Mouse (Mus musculus) heart, embryonic 11.5 days (tissue): ENCODE data around the gene Akr1e1. TPM values are rescaled to one million over a fixed set of nuclear protein-coding genes. Genes with fewer than 3 reads are reported as not detected.

Source experiments
- ATAC-seq: fragments of 200-750 bp; cut with Nextera tagmentation; replicated peaks from 2 replicates; pipeline ENCODE4 v1.8.0; 2017; ENCODE audit warnings: moderate library complexity; ENCODE audit not compliant: insufficient number of reproducible peaks, low FRiP score, low TSS enrichment
- H3K27ac ChIP-seq: fragments of 300-500 bp; sonication (generic); 2 replicates; pipeline ENCODE4 v1.5.1; 2014; ENCODE audit warnings: mild to moderate bottlenecking, low read depth, low read length
- H3K27me3 ChIP-seq: fragments of 300-500 bp; sonication (generic); 2 replicates; pipeline ENCODE4 v1.6.1; 2014; ENCODE audit warnings: mild to moderate bottlenecking, low read length, mixed read lengths; ENCODE audit not compliant: control insufficient read depth, insufficient read depth
- H3K36me3 ChIP-seq: fragments of 300-500 bp; sonication (generic); 2 replicates; pipeline ENCODE4 v1.6.1; 2014; ENCODE audit warnings: mild to moderate bottlenecking, low read length, moderate library complexity, mixed read lengths; ENCODE audit not compliant: control insufficient read depth, insufficient read depth
- H3K4me1 ChIP-seq: fragments of 300-500 bp; sonication (generic); 2 replicates; pipeline ENCODE4 v1.6.1; 2014; ENCODE audit warnings: low read length; ENCODE audit not compliant: control insufficient read depth, insufficient read depth
- H3K4me2 ChIP-seq: fragments of 300-500 bp; sonication (generic); 2 replicates; pipeline ENCODE4 v1.6.1; 2014; ENCODE audit warnings: mild to moderate bottlenecking, moderate library complexity
- H3K4me3 ChIP-seq: fragments of 300-500 bp; sonication (generic); 2 replicates; pipeline ENCODE4 v1.5.1; 2014; ENCODE audit warnings: low read depth, low read length
- H3K9ac ChIP-seq: fragments of 300-500 bp; sonication (generic); 2 replicates; pipeline ENCODE4 v1.6.1; 2014; ENCODE audit warnings: mild to moderate bottlenecking, low read depth, low read length, moderate library complexity
- H3K9me3 ChIP-seq: fragments of 300-500 bp; sonication (generic); replicated peaks from 2 replicates; pipeline ENCODE4 v1.6.1; 2016; ENCODE audit warnings: low read length; ENCODE audit not compliant: control insufficient read depth
- WGBS: fragments of 180-500 bp; shearing (Covaris S2); extraction: QIAGEN DNeasy Blood & Tissue Kit; methylation state at CpG from one replicate; pipeline ENCODE4 v1.1.7; 2014; ENCODE audit not compliant: insufficient replicate concordance; 5-methylcytosine and 5-hydroxymethylcytosine counted together
- polyA plus RNA-seq: library from polyadenylated mRNA; unstranded; fragments of >200 nt; fragmentation: Nextera tagmentation; extraction: Ambion mirVana; gene quantifications from 2 replicates; pipeline ENCODE4 v1.2.1, GENCODE M21; 2014

Gene Akr1e1
- polyA plus RNA-seq, 1 experiment from 2014 or later: 38.4 TPM

DNA sequence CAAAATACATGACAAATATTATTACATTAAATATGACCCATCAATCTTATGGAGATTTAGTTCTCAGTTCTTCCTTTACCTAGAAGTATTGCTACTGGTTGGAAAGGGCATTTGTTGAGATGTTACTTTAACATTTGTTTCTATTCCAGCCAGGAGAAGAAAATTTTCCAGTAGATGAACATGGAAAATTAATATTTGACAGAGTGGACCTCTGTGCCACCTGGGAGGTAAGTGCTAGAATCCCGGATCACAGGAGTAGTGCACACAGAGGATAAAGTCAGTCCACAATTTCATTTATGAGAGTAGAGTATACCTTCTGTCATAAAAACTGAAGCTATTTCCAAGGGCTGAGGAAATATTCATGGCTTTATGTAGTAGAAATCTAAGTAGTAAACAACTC is 32.1 kb downstream of the Akr1e1 start:
- no peak for ATAC-seq
- H3K36me3 ChIP-seq: no peaks in the 10 kb centered on the region
- 92% methylated on average over 1 of the region's 1 CpGs for WGBS
- no peak overlapping the region for H3K4me3 ChIP-seq
- no peak overlapping the region for H3K4me2 ChIP-seq
- no peaks in the 10 kb centered on the region for H3K4me1 ChIP-seq
- no peak overlapping the region for H3K9ac ChIP-seq
- H3K27ac ChIP-seq: no peak overlapping the region
- no peaks in the 10 kb centered on the region for H3K9me3 ChIP-seq
- no peaks in the 10 kb centered on the region for H3K27me3 ChIP-seq

GRCm38 (mm10) chr13:4573871-4574270 is 35.1 kb downstream of the Akr1e1 start, which contains the start of gene Akr1c21:
Gene Akr1c21, plus strand, starts transcription at chr13:4574075.
- no peak within 1 kb of the TSS for H3K4me3 ChIP-seq
- no peak within 1 kb of the TSS for H3K9ac ChIP-seq
- H3K4me2 ChIP-seq: no peak within 1 kb of the TSS
- no peak within 1 kb of the TSS for H3K27ac ChIP-seq
- no peaks in the 10 kb centered on the region for H3K36me3 ChIP-seq
- no peaks in the 10 kb centered on the region for H3K27me3 ChIP-seq
- WGBS: 53% methylated on average over 1 of the region's 1 CpGs
- no peaks in the 10 kb centered on the region for H3K9me3 ChIP-seq
- no peak for ATAC-seq
- no peaks in the 10 kb centered on the region for H3K4me1 ChIP-seq

- Histone ChIP-seq H3K4me3 (no peak overlapping the region), H3K9ac (no peak overlapping the region), H3K4me2 (no peak overlapping the region), H3K9me3 (no peaks in the 10 kb centered on the region), H3K27me3 (no peaks in the 10 kb centered on the region), H3K4me1 (no peaks in the 10 kb centered on the region), H3K27ac (no peak overlapping the region), H3K36me3 (no peaks in the 10 kb centered on the region)
- ATAC-seq: no peak
- 77% methylated on average over 2 of the region's 2 CpGs for WGBS
Observed at GRCm38 (mm10) chr13:4565996-4566395, 43.0 kb downstream of the Akr1e1 start.

GRCm38 (mm10) chr13:4560500-4560899 is 48.5 kb downstream of the Akr1e1 start:
- Histone ChIP-seq H3K27ac (no peak overlapping the region), H3K27me3 (no peaks in the 10 kb centered on the region), H3K9me3 (no peaks in the 10 kb centered on the region), H3K4me1 (no peaks in the 10 kb centered on the region), H3K36me3 (no peaks in the 10 kb centered on the region), H3K9ac (no peak overlapping the region), H3K4me2 (no peak overlapping the region), H3K4me3 (no peak overlapping the region)
- ATAC-seq: no peak

GRCm38 (mm10) chr13:4559143-4559542 is 49.8 kb downstream of the Akr1e1 start:
- H3K4me2 ChIP-seq: no peak overlapping the region

More at GRCm38 (mm10) chr13:4559143-4559542, 49.8 kb downstream of the Akr1e1 start:
- WGBS: 53% methylated on average over 1 of the region's 1 CpGs
- H3K27ac ChIP-seq: no peak overlapping the region
- no peaks in the 10 kb centered on the region for H3K4me1 ChIP-seq
- H3K9me3 ChIP-seq: no peaks in the 10 kb centered on the region
- H3K27me3 ChIP-seq: no peaks in the 10 kb centered on the region
- H3K4me3 ChIP-seq: no peak overlapping the region
- ATAC-seq: no peak
- no peaks in the 10 kb centered on the region for H3K36me3 ChIP-seq
- H3K9ac ChIP-seq: no peak overlapping the region

Other genes with a start within 250 kb of the Akr1e1 start
- gene Akr1c6, start 174.9 kb downstream of the Akr1e1 start, polyA plus RNA-seq: not detected in 2 replicates
- gene Akr1c20, start 85.8 kb downstream of the Akr1e1 start, polyA plus RNA-seq: not detected in 2 replicates
- gene Akr1c21, start 35.1 kb downstream of the Akr1e1 start, polyA plus RNA-seq: not detected in 2 replicates